Mouse (Mus musculus): ENCODE measurements around the gene Plgrkt.

Plgrkt gene

DNA sequence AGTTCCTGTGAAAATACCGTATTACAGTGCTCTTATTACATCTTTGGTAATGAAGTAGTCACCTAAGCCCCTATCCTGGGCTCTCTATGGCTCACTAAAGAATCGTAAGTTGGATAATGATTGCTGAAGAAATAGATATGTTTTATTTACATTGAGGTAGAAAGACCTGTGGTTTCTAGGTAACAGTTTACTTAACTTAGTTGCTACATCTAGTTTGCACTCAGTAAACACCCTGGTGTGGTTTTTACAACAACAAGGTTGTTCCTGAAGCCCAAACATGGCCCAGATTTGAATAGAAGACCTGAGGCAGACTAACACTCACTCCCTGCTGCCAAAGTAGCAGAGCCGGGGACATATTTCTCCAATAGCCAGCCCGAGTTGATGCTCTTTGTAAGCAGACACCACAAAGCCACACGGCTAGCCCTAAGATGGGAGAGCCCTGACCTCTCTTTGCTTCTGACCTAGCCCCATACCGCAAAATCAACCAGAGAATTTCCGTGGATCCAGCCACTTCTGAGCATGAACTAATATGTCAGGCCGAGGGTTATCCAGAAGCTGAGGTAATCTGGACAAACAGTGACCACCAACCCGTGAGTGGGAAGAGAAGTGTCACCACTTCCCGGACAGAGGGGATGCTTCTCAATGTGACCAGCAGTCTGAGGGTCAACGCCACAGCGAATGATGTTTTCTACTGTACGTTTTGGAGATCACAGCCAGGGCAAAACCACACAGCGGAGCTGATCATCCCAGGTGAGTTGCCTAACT is 12.8 kb upstream of the Plgrkt start:
- no peak for DNase-seq (ENCODE audit: low spot score)

DNA sequence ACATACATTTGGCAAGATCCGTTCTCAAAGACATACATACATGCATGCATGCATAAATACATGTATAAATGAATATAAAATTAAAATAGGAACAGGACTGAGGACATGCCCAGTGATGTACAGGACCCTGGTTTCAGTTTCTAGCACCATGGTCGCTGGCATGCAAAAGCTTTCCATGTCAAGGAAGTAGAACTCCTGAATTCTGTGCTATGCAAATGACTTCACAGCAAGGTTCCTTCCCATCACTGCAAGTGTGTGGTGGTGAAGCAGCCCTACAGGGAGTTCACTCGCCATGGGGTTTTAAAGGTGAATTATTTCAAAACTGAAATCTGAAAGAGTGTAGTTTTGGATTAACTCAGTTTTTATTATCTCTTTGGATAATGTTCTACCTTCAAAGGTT is 9.2 kb upstream of the Plgrkt start:
- no peak for DNase-seq (ENCODE audit: low spot score)

DNA sequence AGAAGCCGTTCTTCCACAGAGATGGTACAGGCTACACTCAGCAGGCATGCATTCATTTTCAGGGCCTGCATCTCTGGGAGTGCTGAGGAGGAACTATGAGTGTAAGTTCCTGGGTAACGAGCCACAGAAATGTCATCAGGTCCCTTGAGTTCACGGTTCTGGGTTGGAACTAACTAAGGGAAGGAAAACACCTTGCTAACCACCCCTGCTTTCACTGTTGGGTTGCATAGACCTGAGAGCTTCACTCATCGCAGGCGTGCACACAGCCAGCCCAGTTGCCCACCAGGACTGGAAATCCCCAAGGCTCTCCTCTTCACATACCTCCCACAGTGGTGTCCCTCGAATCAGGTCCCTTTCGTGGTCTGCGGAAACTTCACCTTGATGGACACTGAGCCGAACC is 7.8 kb upstream of the Plgrkt start:
- no peak for DNase-seq (ENCODE audit: low spot score)

DNA sequence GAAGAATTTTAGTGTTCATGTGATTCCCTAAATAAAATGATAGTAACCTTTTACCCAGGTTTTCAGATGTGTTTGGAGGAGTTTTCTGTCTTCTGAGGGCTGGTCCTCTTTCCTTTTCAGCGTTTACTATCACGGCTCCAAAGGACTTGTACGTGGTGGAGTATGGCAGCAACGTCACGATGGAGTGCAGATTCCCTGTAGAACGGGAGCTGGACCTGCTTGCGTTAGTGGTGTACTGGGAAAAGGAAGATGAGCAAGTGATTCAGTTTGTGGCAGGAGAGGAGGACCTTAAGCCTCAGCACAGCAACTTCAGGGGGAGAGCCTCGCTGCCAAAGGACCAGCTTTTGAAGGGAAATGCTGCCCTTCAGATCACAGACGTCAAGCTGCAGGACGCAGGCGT is 6.2 kb upstream of the Plgrkt start:
- no peak for DNase-seq (ENCODE audit: low spot score)

DNA sequence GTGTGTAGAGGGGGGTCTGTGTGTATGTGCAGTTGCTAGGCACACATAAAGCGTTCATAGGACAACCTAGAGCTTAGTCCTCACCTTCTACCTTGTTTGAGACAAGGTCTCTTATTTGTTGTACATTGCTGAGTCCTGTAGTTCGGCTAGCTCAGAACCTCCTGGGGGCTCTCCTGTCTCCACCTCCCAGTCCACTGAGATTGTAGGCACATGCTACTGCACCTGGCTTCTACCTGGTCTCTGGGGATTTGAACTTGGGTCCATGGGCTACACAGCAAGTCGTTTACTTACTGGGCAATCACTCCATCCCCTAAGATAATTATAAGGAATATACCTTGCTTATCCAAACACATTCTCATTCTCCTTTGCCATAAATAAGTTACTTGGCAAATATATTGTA is 5.4 kb upstream of the Plgrkt start:
- DNase-seq (ENCODE audit: low spot score), result no peak

DNA sequence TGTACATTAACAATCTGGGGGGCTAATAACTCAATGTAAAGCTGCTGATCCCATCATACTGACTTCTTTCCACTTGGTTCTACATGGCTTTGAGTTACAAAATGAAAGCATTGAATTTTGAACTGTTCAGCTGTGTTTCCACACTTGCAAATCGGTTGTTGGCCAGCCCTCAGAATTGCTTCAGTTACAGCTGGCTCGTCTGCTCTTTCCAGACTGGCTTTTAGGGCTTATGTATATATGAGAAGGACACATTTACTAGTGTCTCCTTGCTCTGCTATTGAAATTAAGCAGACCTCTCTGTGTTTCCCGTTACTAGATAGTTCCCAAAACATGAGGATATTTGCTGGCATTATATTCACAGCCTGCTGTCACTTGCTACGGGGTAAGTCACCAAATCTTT is 4.9 kb upstream of the Plgrkt start:
- DNase-seq (ENCODE audit: low spot score), result no peak

DNA sequence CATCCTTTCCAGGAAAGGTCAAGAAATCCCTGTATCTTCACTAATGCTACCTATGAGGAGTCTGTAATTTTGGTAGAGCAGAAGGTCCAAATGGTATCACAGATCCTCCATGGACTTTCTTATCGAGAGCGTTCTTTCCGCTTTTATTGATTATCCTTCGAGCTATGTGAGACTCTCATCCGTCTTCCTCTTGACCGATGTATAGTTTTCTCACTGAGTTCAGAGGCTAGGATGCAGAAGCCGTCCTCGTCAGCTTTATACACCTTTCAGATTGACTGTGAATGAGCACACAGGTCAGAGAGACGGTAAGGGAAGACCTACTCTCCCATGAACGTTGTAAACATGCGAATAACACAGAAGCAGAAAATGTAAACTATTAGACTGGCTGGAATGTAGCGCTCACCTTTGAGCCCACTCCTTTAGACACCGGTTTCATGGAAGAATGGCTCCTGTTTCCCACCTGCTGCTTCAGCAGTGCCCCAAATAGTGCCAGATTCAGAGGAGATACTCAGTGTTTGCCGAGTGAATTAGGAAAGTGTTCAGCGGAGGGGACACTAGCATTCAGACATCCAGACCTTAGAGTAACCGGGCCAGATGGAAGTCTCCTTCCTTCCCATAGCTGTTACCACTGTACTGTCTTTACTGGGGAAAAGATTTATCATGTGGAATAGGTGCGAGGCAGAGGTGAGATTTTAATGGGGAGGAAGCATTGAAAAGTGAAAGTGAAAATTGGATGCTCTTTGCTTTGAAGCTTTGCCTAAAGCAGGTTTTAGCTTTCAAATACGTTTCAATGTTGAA is 4.3 kb upstream of the Plgrkt start:
- no peak for DNase-seq (ENCODE audit: low spot score)

DNA sequence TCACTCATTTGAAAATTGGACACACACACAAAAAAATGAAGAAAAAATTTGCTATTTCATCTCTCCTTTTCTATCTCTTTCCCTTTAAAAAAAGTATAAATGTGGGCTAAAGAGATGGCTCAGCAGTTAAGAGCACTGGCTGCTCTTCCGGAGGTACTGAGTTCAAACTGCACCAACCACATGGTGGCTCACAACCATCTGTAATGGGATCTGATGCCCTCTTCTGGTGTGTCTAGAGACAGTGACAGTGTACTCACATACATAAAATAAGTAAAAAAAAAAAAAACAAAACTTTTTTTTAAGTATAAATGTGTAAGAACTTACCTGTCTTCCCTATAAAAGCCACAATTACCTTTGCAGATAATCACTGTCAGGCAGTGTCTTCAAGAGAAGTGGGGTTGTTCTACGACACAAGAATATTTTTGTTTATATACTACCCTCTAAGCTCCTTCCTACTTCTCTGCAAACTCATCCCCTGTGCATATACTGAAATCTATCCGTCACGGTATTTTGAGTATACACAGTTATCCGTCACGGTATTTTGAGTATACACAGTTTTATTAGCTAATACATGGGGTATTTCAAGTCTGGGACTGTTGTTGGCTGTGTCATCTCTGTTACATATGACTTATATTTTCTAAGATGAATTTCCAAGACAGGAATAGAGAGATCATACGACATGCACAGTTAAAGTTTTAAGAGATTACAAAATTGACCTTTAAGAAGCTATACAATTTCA is 3.5 kb upstream of the Plgrkt start:
- no peak for DNase-seq (ENCODE audit: low spot score)

DNA sequence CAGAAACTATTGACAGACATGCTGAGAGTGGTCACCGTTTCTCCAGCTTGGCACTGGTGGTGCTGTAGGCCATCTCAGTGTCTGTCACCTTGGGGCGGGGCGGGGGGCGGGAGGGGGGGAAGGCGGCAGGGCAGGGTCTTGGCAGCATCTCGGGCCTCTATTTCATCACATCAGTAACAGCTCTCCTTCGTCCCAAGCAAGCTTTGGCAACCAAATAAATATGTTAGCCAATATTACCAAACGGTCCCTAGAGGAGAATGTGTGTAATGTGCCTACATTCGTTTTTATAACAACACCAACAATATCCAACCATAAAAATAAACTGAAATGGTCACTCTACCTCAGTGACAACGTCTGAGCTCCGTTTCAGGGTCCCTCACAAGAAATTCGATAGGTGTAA is 2.9 kb upstream of the Plgrkt start:
- no peak for DNase-seq (ENCODE audit: low spot score)

DNA sequence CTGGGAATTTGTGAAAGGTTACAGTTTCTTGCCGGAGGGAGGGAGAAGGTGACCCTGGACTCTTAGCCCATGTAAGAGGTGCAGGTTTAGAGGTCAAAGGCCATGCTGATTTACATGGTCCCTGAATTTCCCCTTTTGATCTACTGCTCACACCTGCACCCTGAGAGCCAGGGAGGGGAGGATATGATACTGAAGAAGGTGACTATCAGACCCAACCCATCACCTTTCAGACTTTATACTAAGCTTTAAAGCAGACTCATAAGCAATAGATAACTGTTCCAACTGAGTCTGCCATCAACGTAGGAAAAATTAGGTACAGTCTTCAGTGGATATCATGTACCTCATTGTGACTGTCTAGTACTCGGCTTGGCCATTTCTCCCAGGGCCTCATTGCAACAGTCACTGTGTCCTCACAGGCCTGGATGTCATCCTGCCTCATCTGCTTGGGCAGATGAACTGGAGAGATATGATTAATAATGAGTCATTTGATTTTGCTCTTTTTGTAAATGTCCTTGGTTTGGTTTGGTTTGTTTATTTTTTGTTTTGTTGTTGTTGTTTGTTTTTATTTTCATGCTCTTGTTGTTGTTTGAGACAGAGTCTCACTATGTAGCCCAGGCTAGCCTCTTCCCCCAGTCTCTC is 1.6 kb upstream of the Plgrkt start:
- DNase-seq (ENCODE audit: low spot score), result no peak

DNA sequence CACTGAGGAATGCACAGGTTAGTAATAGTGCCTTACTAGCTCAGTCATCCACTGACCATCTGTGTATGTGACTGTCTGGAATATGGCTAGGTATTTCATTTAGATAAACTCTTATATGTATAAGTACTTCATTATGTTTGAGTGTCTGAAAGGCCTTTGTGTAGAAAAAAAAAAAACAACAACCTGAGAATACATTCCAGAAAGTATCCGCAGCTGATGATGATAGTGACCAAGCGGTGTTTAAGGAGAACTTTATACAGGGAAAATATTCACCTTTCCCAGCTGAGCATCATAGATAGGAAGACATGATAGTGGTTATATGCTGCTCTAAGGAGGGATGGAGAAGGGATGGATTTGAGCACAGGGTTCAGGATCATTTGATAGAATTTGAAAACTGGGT is 851 bp upstream of the Plgrkt start:
- no peak for DNase-seq (ENCODE audit: low spot score)

DNA sequence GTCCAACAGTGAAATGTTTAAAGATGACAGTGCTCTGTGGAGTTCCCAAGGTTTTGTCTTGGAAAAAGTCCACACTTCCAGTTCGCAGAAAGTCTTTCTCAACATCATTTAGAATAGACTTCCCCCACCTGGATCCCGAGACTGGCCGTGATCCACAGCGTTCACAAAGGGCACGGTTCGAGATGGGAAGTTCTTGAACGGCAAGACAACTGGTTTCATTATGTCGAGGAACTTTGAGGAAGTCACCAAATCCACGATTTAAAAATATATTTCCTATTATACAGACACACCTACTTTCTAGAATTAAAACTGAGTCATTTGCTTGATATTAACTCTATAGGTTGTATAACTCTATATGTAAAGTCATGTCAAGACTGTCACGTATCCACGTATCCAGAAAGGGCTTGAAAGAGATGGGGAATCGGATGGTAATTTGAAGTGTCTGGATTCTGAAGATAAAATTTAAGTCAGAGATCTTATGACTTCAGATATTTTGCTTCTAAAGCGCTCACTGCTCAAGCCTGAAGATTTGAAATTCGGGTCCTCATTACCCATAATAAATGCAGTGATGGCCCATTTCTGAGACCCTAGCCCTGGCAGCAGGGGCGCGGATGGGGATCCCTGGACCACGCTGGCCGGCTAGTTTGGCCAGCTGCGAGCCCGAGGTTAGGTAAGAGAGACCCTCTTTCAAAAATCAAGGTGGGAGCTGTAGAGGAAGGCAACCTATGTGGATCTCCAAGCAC is 793 bp downstream of the Plgrkt start:
- no peak for DNase-seq (ENCODE audit: low spot score)

DNA sequence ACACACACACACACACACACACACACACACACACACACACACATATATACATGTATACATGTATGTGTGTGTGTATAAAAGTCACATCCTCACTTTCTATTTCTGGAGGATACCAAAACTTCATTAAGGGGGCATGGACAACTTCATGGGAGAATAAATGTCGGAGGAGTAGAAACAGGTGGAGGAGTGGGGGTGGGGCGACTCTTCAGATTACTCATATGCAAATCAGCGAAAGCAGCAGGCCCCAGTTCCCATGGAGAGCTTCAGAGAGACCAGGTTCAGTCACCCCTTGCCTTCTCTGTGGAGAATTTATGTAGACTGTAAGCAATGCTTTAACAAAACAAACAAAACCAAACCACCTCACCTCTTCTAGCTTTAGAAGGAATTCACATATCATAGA is 2.1 kb downstream of the Plgrkt start:
- DNase-seq (ENCODE audit: low spot score), result no peak

DNA sequence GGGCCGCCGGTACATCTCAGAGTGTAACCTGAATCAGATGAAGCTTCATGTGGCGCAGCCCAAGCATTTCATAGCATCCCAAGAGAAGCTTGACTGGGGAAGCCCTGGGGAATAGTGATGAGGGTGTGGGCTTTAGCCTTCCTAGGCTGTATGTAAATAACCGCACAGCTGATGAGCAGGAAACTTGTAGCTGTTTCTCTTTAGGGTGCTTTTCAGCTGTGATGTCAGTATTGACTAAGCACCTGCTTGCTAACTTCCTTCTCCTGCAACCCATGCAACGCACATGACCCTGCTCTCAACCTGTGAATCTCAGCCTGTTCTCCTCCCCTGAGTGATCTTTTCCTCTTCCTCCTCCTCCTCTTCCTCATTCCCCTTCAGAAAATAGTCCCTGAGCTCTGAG is 3.1 kb downstream of the Plgrkt start:
- DNase-seq (ENCODE audit: low spot score), result no peak

DNA sequence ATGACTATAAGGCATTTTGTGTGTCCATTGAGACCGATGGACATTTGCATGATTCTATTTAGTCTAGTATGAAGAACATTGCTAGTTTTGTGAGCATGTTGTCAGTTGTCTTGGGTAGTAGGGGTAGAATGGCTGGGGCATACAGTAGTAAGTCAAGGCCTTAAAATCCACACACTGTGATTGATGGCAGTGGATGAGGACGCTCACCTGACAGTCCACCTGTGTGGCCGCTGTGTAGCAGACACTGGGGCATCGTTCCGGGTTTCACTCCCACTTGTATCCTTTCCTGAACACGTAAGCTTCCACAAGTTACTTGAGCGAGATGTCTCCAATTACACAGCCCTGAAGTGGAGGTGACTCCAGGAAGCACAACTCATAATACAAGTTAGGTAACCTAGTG is 3.6 kb downstream of the Plgrkt start:
- no peak for DNase-seq (ENCODE audit: low spot score)

DNA sequence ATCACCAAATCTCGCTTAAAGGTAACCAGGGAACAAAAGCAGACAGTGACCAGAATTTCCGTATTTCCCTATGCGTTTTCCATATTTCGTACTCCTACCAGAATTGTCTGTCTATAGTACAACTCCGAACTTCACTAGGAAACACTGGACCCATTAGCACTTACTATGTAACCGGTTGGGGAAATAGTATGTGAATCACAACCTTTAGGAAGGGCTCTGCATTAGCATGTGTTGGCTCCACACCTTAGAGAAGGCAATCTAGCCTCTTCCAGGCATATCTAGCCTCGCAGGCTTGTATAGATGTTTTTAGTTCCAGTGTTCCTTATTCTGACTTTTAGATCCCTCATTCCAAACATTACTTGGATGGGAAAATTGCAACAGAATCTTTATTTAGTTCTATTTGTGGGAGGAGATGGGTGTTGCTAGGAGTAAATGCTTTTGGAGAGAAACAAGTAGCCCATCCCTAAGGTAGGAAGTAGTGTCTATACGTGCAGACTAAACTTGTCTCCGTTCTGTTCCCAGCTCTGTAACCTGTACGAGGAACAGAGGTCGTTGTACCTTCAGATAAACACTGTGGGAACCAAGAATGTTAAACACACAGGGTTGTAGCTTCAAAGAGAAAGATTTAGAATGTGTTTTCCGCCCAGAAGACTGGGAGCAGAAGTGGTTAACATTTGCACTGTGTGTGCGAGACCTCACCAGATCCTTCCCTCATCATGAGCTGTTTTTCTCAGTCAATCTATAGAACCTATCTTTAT is 4.8 kb downstream of the Plgrkt start:
- no peak for DNase-seq (ENCODE audit: low spot score)

DNA sequence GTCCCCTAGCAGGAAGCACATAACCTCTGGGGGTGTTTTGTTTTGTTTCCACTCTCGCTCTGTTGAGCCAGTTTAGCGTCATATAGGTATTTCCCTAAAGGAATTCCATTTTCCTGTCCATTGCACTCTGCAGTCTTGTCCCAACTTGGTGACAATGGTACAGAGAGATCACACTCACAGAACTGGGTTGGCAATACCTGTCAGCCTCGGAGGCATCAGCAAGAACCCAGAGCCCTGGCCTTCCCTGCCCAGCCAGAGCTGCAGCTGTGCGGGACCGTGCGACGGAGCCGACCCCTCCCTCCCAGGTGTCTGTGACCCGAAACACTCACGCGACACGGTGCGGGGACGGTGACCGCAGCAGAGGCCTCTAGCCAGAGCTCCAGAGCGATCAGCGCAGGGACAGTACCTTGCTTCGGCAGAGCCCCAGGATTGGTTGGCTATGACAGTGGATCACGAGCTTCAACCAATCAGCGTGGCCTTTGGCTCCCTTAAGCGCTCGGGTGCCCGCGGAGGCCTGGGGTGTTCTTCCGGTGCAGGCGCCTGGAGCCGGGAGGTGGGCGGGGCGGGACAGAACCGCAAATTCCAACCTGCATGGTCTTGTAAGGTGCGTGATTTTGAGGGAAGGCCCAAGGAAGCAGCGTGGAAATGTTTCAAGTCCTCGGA is 5.6 kb downstream of the Plgrkt start:
- peak; percentile 92 for DNase-seq (ENCODE audit: low spot score)

DNA sequence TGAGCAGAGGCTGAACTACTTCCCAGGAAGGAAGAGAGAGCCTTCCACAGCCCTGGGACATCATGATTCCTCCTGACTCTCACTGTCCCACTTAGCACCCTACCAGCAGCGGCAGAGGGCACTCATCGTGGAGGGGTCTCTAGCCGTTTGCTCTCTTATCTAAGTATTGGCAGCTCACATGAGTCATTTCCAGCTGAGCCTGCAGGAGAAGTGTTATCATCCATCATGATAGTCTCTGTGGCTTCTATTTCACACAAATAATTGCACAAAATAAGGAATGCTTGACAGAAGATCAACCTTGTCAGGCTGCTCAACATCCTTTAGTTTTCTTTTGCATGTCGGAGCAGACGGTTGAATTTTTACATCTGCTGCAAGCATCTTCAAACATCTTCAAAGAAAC is 6.9 kb downstream of the Plgrkt start:
- no peak for DNase-seq (ENCODE audit: low spot score)

DNA sequence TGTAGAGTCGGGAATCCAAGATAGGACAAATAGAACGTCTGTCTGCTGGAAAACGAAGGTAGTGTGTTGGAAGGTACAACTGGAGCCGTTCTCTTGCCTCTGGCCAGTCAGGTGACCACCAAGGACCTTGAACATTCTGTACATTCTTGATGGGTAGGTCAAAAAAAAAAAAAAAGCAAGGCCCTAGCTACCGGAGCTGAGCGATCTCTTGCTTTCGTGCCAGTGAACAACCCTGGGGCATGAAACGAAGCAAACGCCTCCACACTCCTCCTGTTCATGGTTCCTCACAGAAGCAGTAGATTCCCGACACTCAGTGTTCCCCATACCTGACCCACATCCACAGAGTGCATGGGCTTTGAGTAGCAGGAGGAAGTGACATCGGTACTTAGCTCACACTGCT is 10.9 kb downstream of the Plgrkt start:
- DNase-seq (ENCODE audit: low spot score), result no peak
